Mouse (Mus musculus) heart, adult 9 months (tissue): ENCODE results near the gene Fbn1.
A peak's percentile ranks its signal among the peaks of the same experiment; 100 is the strongest.

Experiments used
- DNase-seq, 2 experiments: peaks; one replicate each; pipeline ENCODE4 v3.0.0; 2022; ENCODE audit warnings: low spot score in 2 of 2

Gene Fbn1

DNA sequence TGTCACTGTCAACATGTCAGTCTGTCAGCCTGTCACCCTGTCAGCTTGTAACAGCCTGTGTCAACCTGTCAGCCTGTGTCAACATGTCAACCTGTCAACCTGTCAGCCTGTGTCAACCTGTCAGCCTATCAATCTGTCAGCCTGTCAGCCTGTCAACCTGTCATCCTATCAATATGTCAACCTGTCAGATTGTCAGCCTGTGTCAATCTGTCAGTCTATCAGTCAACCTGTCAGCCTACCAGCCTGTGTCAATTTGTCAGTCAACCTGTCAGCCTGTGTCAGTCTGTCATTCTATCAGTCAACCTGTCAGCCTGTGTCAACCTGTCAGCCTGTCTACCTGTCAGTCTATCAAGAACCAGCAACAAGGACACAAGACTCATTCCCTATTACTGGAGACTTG, 6.3 kb downstream of the Fbn1 start:
- DNase-seq: no peak

DNA sequence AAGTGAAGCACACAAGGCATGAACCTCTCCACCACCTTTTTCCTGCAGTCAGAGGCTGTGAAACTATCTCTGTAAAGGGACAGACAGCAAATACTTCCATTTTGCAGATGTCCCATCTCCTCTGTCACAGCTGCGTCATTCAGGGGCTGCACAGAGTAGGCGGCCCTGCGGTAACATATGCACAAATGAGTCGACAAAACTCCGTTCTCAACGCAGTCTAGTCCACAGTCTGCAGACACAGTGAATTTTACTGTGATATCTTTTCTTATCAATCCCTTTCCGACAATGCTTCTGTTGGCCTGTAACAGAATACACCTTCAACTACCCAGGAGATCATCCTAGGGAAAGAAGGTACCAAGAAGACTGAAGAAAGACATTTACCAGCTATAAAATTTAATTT, 9.6 kb downstream of the Fbn1 start:
- DNase-seq: no peak

DNA sequence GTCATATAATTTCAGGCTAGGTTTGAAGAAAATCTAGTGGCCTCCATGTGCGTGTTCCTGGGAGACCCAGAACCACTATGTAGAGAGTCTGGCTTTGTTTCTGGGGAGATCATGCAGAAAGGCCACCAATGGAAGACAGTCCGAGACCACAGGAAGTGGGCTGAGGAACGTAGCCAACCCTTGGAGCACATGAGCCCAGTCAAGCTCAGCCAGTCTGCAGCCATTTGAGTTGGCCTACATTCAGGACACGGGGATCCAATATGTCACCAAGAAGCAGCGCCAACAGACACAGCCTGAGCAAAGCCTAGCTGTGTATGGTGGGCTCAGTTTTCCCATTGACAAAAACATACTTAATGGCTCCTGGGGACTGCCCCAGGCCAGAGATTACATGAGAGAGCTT, 11.1 kb downstream of the Fbn1 start:
- peak in 1 of 2 experiments; percentile 56 for DNase-seq

DNA sequence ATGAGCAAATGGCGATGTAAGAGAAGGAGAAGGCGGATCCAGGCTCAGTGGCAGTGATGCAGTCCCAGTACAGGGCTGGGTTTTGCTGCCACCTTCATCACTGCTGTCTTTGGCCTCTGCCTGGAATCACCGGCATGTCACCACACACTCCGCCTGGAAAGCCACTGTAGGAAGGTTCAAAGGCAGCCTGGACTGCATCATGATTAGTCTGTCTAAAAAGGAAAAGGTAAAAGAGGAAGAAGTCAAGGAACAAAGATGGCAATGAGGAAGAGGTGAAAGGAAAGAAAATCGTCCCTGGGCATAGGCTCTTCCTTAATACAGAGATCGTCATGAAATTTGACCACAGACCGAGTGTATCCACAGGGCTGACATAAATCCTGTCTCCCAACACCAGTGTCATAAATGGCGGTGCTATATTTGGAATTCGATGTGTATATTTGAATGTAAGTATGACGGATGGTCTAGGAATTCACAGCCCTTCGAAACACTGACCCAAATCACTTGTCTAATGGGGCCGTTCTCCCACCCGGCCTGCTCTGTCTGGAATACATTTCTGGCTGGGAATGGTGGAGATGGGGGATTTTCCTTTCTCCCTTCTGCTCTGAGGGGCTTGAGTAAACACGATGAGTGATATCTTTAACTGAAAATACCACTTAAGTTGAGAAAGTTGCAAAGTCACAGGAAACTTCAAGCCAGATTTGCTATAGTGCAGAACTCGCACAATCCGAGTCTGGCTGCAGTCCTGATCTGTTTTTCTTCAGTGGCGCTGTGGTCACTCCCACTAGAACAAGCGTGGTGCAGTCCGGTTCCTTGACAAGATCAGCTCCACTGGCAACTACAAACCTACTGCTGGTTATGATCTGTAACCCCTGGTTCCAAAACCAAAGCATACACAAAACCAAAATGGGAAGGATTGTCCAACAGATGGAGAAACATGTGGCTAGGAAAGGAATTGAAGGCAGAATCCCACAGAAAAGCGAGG, 12.7 kb downstream of the Fbn1 start:
- DNase-seq: no peak

DNA sequence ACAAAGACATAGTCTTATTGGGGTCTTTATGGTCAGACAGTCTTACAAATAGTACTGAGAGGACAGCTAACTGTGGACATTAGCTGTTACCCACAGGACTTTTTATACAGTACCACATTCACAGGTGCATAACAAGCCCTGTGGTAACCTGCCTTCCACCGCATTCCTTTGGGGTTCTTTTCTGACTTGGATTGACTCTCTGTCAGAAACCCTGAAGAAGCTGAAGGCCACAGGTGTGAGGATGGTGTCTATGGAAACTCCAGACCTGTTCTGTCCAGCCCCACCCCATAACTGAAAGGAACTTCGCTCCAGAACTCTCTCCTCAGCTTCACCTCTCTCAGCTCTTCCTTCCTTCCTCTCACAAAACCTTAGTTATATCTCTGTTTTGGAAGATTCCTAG, 13.5 kb downstream of the Fbn1 start:
- DNase-seq: no peak

DNA sequence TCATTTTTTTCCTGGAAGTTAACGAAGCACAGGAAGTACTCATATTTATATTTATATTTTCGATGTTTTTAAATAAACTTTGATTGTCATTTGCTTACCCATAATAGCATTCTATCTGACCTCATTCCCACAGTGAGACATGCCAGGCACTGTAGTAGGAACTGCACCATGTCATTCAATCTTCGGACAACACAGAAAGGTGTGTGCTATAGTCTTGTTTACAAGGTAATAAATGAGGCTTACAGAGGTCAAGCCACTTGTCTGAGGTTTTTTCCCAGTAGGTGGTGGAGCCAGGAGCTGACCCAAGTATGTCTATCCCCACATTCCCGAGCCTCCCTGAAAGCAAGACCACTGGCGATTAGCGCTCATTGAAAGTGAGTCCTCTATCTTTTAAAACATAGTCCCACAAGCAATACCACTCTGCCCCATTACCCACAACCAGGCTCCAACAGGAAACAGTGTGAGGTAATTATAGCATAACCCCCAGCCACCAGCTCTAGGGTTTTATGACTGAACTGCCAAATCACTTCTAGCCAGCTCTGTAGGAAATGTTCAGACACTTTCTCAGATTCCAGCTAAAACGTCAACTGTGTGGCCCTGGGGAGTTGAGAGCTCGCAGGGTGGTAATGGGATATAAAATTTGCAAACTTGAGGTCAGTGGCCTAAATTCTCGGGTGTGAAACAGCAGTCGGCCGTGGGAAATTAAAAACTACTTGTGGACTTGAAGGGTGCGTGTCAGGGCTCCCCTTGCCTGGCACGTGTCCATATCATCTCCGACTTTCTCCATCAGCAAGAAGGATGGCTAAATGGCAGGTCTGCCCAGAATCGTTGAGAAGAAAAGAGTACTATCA, 15.5 kb downstream of the Fbn1 start:
- no peak for DNase-seq

DNA sequence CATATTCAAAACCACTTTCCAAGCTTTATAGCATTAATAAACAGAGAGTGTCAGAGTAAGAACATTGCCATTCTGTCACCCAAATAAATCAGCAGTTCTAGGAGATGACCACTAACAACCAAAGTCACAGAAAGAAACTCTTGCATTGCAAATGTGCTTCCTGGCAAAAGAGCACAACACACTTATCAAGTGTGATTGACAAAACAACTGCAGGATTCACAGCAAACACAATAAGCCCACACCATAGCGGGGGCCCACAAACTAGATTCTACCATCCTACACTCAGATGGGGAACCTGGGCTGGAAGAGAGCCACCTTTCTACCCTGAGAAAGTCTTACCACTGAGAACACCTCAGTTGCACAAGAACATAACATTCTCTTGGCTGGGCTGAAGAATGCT, 17.8 kb downstream of the Fbn1 start:
- no peak for DNase-seq

DNA sequence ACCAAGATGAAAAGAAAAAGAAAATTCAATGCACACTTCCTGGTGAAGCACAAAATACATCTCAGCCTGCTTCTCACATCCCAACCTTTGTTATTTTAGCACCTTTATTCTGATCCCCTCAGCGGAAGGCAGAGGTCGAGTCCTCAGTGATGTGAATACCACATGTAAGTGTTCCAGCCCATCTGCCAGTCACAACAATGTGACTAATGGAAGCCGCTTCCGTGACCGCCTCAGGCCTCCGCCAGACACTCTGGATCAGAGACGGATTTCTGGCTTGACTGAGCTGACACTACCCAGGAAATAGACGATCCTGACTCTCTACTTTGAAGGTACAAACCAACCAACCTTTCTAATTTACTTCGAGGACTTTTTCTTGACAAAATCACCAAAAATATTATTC, 22.9 kb downstream of the Fbn1 start:
- DNase-seq: peak; percentile 68 to 79

DNA sequence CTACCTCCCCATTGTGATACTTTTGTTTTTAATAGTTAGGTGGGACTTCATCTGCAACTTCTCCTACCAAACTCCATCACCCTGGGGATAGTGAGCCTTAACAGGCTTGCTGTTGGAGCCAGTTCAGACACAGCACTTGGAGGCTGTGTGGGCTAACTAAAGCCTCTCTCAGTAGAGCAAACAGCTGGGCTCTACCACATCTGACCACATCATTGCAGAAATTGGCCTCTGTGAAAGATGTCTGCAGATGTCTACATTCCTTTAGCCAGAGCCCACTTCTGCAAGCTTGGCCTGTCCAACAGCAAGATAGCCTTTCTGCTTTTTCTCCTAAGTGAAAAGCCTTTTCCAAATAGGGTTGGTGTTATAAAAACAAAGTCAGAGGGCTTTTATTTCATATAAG, 23.6 kb downstream of the Fbn1 start:
- peak; percentile 69 to 82 for DNase-seq

DNA sequence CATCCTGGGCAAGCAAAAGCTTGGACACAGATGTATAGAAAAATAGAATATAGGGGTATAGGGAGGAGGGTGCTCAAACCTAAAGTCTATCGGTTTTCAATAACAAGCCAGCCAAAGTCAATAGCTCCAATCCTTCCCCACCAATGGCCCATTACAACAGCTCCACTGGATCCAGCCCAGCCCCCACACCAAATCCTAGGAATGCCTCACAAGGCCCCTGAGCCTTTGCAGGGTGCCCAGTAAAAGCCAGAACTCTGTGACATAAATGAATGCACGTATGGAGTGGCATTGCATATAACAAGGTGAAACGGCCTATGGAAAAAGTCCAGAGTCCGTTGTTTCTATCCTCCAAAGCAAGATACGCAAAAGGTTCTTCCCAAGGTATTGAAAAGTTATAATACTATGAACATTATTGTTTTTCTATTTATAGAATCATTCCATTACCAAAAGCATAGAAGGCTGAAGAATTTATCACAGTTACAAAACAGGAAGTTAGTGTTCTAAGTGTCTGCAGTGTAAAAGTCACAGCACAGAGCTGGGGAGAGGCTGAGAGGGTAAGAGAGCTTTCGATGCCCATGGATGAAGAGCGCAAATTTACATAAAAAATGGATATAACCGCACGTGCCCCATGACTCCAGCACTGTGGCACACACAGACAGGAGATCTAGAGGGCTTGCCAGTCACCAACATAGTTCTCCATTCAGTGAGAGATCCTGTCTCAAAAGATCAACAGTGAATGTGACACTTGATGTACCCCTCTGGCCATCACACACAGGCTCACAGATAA, 26.1 kb downstream of the Fbn1 start:
- DNase-seq: no peak

DNA sequence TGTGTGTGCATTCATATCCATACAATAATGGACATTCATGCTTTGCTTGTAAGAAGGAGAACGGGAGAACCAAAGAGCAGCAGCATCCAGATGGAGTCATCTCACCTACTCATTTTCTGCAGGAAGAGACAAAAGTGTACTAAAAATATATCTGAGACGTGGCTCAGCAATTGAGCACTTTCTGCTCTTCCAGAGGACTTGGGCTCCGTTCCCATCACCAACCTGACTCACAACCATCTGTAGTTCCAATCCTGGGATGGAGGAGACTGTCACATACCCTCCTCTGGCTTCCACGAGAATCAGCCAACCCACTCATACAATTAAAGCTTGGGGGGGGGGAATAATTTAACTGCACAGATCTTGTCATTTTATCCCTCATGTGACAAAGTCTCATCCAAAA, 26.7 kb downstream of the Fbn1 start:
- no peak for DNase-seq

DNA sequence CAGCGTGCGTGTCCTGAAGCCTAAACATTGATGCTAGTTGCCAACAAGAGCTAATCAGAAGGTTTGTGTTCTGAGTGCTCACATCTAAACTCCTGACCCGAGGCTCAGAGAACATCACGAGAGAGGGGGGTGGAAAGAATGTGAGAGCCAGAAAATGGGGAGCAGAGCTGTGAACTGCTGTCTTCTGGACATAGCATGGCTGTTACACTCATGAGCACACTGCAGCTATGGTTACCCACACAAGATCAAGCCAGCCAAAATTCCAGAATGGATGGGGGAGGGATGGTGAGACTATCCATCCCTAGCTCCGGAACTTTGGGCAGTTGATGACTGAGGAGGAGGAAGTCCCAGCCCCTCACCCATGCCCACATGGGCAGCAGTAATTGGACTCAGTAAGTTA, 27.7 kb downstream of the Fbn1 start:
- no peak for DNase-seq

DNA sequence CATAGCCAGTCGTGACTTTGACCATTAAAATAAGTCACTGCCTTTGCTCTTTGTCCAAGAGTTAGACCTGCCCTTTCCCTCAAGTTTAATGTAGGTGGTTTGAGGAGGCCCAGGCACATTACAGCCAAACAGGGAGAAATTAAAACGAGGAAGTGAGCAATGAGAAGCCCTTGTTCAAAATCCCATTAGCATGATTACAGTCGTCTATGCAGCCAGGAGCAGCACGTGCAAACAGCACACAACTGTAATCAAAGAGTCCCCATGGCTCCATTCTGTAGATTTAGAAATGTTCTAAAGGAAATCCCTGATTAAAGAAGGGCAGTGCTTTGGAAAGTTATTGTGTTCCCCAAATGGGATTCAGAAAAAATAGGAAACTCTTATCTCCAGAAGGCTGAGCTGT, 29.1 kb downstream of the Fbn1 start:
- DNase-seq: no peak

DNA sequence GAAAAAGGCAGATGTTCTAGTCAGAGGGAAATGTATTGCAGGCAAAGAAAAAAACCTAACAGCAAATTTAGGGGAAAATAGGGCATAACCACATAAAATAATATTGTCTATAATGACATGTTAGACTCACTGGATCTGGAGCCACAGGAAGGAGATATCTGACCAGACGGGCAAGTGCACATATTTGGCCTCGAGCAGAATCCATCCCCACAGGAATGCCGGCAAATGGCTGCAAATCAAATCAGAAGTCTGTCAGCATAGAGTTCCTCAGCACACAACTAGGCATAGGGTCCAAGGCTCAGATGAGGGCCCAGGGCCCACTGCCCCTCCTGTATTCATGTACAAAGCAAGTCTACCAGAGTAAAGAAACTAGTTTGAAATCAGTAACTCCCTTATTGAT, 30.4 kb downstream of the Fbn1 start:
- DNase-seq: no peak

DNA sequence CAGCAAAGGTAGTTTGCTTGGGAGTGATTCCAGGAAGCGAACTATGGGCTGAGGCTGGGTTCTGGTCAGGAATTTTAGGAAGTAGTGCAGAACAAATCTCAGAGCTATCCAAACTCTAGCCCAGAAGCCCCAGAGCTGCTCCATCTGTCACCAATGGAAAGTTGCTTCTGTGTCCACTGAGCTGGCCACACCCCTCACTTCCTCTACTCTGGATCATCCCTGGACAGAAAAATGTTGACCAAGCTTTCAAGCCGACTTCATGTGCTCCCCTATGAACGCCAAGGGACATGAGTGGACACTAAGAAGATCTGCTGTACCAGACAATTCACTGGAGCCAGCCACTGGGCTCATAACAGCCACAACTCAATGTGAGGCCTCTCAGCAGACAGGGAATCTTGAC, 31.6 kb downstream of the Fbn1 start:
- DNase-seq: peak in 1 of 2 experiments; percentile 51

DNA sequence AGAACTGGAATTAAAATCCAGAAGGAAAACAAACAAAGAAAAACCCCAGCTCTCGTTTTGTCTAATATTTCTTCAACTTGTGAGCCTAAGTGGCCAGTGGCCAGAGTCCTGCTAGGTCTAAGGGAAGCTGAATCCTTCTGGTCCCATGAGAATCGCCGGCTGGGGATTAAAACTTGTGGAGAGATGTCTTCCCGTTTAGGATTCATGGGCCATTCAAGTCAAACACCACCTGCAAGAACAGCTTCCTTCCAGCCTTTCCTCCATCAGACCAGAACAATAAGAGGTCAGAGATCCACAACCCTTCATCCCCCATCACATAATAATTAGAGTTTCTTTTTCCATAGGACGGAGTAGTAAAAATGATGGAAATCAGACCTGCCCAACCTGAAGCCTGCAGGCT, 33.1 kb downstream of the Fbn1 start:
- DNase-seq: peak; percentile 63 to 75

DNA sequence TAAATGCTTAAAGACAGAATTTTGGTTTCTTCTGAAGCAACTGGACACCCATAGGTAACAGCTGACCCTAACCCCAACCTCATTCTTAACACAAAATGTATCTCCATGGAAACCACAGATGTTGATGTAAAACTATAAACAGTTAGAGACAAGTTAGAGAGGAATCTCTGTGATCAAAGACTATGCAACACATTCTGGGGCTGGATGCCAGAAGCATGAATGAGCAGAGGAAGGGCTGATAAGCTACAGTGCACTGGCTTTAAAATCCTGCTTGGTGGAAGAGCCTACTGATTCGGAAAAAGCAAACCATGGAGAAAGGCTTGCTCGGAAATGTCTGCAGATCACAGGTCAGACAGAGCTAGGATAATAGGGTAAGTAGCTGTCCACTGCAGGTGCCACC, 34.6 kb downstream of the Fbn1 start:
- DNase-seq: no peak

DNA sequence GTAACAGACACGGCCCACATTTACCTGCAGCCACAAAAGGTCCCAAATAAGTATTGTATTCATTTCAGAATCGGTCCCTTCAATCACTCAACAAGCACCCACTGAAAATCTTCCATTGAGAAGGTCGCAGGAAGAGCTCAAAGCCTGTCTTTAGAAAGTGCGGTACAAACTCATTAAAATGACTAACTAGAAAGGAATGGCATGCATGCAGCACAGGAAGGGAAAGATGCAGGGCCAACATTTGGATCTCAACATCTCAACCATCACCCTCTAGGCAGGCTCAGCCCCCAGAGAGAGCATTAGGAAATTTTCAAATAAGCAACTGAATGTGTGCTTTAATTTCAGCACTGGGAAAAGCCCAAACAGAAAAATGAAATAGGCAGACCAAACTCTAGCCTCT, 36.1 kb downstream of the Fbn1 start:
- DNase-seq: no peak

DNA sequence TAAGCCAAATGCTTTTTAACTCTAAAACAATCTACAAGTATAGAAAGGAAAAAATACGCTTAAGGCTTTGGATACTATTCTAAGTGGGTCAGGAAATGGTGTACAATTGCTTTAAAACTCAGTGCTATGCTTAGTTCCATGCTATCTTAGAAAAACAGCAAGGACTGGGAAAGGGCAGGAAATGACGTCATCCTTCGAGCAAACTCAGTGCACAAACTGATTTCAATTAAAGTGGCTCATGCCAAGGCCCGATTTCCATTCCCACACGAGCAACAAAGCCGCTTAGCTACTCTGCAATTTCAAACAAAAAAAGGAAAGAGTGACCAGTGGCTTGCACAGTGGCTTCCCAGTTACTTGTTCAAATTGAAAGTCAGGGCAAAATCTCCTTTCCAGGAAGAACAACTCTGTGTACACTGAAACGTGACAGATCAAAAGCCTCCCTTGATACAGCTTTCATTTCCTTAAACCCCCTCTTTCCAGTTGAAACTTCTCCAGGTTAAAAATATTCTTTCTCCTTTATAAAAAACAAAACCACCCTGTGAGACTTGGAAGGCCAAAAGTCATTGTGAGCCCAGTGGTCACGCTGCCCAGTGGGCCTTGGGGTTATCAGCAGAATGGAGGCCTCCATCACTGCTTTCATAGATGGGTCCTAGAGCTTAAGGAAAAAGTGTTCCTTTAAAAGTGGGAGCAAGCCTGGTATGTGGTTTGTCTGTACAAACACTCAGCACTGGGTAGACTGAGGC, 37.1 kb downstream of the Fbn1 start:
- DNase-seq: peak; percentile 86

DNA sequence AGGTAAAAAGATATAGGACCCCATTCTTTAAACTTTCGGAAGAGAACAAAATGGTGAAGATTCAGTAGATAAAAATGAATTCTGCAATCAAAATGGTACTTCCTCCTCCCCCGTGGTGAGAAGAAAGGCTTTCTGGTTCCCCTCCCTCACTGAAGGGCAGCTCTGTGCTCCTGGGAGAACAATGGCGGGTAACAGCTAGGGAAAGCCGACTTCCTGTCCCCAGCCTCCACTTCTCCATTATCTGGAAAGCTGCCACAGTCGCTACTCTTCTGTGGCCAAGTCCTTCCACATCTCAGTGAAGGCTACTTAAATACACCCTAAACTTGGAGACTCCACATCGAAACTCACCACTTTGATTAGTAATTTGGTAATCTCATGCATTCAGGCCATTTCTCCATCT, 43.8 kb downstream of the Fbn1 start:
- DNase-seq: peak in 1 of 2 experiments; percentile 43

DNA sequence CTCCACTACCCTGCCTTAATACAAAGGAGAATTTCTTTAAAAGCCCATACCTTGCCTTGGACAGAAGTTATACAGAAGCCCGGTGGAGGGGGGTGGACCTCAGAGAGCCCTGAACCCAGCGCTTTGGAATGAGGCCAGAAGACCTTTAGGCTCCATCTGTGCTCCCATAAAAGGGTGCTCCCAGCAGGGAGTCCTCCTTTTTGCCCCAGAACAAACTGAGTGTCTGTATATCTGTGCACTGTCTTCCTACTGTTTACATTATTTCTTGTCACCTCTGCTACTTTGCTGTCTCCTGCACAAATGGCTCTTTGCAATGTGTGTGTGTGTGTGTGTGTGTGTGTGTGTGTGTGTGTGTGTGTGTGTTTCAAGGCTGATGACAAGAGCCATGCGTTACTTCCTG, 48.7 kb downstream of the Fbn1 start:
- no peak for DNase-seq
